Mouse (Mus musculus) forebrain, embryonic 16.5 days (tissue): ENCODE measurements around the gene Tmem266. TPM values are rescaled to one million over a fixed set of nuclear protein-coding genes. Genes with fewer than 3 reads are reported as not detected.

Experiments used
- ATAC-seq: fragments of 200-750 bp; cut with Nextera tagmentation; 2 replicates; pipeline ENCODE4 v1.8.0; 2017; ENCODE audit warnings: mild to moderate bottlenecking, moderate library complexity
- H3K27ac ChIP-seq: fragments of 300-500 bp; sonication (generic); 2 replicates; pipeline ENCODE4 v1.5.1; 2014; ENCODE audit warnings: low read length, control low read depth
- H3K27me3 ChIP-seq: fragments of 300-500 bp; sonication (generic); replicated peaks from 2 replicates; pipeline ENCODE4 v1.6.1; 2014; ENCODE audit warnings: low read length; ENCODE audit not compliant: control insufficient read depth, insufficient read depth
- H3K36me3 ChIP-seq: fragments of 300-500 bp; sonication (generic); 2 replicates; pipeline ENCODE4 v1.6.1; 2014; ENCODE audit not compliant: control insufficient read depth, insufficient read depth
- H3K4me1 ChIP-seq: fragments of 300-500 bp; sonication (generic); replicated peaks from 2 replicates; pipeline ENCODE4 v1.6.1; 2014; ENCODE audit warnings: low read length; ENCODE audit not compliant: control insufficient read depth, insufficient read depth
- H3K4me2 ChIP-seq: fragments of 300-500 bp; sonication (generic); 2 replicates; pipeline ENCODE4 v1.6.1; 2014; ENCODE audit warnings: mild to moderate bottlenecking, low read length, control low read depth
- H3K4me3 ChIP-seq: fragments of 300-500 bp; sonication (generic); replicated peaks from 2 replicates; pipeline ENCODE4 v1.5.1; 2014; ENCODE audit warnings: mild to moderate bottlenecking, low read length, control low read depth
- H3K9ac ChIP-seq: fragments of 300-500 bp; sonication (generic); replicated peaks from 2 replicates; pipeline ENCODE4 v1.6.1; 2014; ENCODE audit warnings: low read depth, low read length, control low read depth
- H3K9me3 ChIP-seq: fragments of 300-500 bp; sonication (generic); 2 replicates; pipeline ENCODE4 v1.6.1; 2016; ENCODE audit warnings: low read length; ENCODE audit not compliant: control insufficient read depth
- WGBS: fragments of 180-500 bp; shearing (Covaris S2); extraction: QIAGEN DNeasy Blood & Tissue Kit; methylation state at CpG from one replicate; pipeline ENCODE4 v1.1.7; 2014; 5-methylcytosine and 5-hydroxymethylcytosine counted together
- polyA plus RNA-seq: library from polyadenylated mRNA; unstranded; fragments of >200 nt; fragmentation: Nextera tagmentation; extraction: Ambion mirVana; gene quantifications from 2 replicates; pipeline ENCODE4 v1.2.1, GENCODE M21; 2015

The Tmem266 gene
- polyA plus RNA-seq, 1 experiment from 2014 or later, result 3.0 TPM

DNA sequence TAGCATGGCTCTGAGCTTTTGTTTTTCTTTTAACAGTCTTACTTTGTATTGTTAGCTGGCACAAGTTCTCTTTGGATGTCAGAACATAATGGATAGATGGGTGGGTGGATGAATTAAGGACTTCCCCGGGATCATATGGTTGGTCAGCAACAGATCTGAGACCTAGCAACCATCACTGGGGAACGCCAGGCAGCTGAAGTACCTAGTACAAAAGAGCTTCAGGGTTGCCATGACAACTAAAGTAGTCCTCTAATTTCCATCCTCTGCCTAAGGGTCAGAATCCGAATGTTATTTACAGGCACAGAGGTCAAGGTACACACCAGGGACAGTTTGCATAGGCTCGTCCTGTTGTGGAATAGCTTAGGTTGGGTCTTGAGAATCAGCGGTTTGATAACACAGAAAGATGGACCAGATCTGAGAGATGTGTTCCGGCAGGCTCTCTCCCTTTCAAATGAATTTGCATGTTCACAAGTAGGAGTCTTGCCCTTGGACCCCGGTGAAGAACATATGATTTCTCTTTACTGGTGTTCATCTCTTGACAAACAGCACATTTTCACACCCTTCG, 28.6 kb downstream of the Tmem266 start:
- WGBS, result 39% methylated on average over 8 of the region's 8 CpGs
- no peak overlapping the region for H3K9ac ChIP-seq
- H3K27me3 ChIP-seq, result no peaks in the 10 kb centered on the region
- H3K9me3 ChIP-seq, result no peaks in the 10 kb centered on the region
- no peak overlapping the region for H3K4me2 ChIP-seq
- no peaks in the 10 kb centered on the region for H3K36me3 ChIP-seq
- H3K4me3 ChIP-seq, result no peak overlapping the region
- peak; percentile 40; the same call in 1 of the 2 replicates for ATAC-seq
- H3K4me1 ChIP-seq, result peaks cover 4% of the 10 kb centered on the region; the same call in 1 of the 2 replicates
- H3K27ac ChIP-seq, result no peak overlapping the region

DNA sequence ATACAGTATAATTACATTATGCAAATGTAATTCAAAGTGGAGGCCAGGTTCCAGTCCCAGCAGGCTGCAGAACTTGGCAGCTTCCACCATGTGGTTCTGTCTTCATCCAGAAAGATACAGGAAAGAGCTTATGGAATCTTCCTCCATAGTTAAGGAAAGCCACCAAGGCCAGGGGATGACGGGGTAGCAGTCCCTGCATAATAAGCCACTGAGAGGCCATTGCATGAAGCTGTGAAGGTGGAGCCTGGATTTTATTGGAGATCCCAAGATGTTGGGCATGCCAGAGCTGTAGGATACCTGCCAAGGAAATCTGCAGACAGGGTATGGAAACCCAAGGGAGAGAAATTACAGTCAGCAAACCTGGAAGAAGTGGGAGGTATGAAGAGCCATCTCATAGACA, 30.5 kb downstream of the Tmem266 start:
- H3K9ac ChIP-seq, result no peak overlapping the region
- no peak overlapping the region for H3K4me2 ChIP-seq
- no peaks in the 10 kb centered on the region for H3K27me3 ChIP-seq
- WGBS, result 65% methylated on average over 1 of the region's 1 CpGs
- H3K4me1 ChIP-seq, result peaks cover 4% of the 10 kb centered on the region; the same call in 1 of the 2 replicates
- no peak overlapping the region; the same call in 1 of the 2 replicates for H3K27ac ChIP-seq
- H3K4me3 ChIP-seq, result no peak overlapping the region
- H3K9me3 ChIP-seq, result no peaks in the 10 kb centered on the region
- no peaks in the 10 kb centered on the region for H3K36me3 ChIP-seq
- no peak for ATAC-seq

DNA sequence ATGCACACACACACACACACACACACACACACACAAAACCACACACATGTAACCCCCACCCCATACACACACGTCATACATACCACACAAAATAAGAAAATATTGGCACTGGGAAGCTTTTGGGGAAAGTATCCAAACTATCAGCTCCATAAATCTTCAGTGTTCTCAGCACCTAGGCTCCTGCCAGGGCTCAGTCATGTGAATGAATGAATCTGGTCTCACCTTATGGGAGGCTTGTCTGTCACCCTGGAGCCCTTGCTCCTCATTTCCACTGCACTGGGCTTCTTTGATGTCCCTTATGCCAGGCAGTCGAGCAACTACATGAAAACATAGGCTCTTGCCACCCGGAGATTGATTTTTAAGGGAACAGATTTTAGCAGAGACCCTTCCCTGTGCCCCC, 33.7 kb downstream of the Tmem266 start:
- Histone ChIP-seq H3K27ac (no peak overlapping the region), H3K9ac (no peak overlapping the region), H3K9me3 (no peaks in the 10 kb centered on the region), H3K36me3 (no peaks in the 10 kb centered on the region), H3K4me2 (no peak overlapping the region), H3K27me3 (no peaks in the 10 kb centered on the region), H3K4me1 (peaks cover under 1% of the 10 kb centered on the region; the same call in 1 of the 2 replicates), H3K4me3 (no peak overlapping the region)
- no peak for ATAC-seq
- WGBS, result 85% methylated on average over 3 of the region's 3 CpGs

DNA sequence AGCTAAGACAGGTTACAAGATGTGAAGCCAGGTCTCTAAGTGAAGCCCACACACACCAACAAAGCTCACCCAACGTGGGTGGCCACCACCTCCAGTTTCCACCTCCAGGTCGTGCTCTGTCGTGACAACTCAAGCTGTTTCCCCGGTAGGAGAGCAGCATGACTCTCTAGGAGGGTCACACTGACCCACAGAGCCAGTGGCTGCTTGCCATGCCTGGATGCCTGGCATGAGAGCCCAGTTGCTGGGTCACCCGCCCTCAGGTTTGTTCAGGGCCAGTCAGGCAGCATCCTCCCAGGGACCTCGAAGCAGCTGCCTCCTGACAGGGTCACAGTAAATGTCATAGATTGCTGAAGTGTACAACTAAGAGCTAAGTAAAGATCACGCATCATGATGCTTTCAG, 34.1 kb downstream of the Tmem266 start:
- Histone ChIP-seq H3K27ac (no peak overlapping the region), H3K9ac (no peak overlapping the region), H3K4me2 (no peak overlapping the region), H3K4me1 (no peaks in the 10 kb centered on the region), H3K27me3 (no peaks in the 10 kb centered on the region), H3K4me3 (no peak overlapping the region), H3K9me3 (no peaks in the 10 kb centered on the region), H3K36me3 (no peaks in the 10 kb centered on the region)
- WGBS, result 67% methylated on average over 7 of the region's 7 CpGs
- no peak for ATAC-seq

DNA sequence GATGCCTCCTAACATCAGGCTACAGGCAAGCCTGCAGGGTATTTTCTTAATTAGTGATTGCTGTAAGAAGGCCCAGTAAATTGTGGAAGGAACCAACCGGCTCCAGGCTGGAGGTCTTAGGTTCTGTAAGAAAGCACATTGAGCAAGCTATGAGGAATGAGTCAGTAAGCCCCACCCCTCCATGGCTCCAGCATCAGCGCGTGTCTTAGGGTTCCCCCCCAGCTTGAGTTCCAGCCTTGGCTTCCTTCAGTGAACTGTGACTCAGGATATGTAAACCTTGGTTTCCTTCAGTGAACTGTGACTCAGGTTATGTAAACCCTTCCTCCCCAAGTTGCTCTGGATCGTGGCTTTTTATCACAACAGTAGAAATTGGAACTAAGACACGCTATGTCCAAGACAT, 35.3 kb downstream of the Tmem266 start:
- no peak for ATAC-seq
- 85% methylated on average over 5 of the region's 5 CpGs for whole genome bisulfite sequencing
- Histone ChIP-seq H3K4me3 (no peak overlapping the region), H3K36me3 (no peaks in the 10 kb centered on the region), H3K27me3 (no peaks in the 10 kb centered on the region), H3K27ac (no peak overlapping the region), H3K4me2 (no peak overlapping the region), H3K9me3 (no peaks in the 10 kb centered on the region), H3K4me1 (no peaks in the 10 kb centered on the region), H3K9ac (no peak overlapping the region)

DNA sequence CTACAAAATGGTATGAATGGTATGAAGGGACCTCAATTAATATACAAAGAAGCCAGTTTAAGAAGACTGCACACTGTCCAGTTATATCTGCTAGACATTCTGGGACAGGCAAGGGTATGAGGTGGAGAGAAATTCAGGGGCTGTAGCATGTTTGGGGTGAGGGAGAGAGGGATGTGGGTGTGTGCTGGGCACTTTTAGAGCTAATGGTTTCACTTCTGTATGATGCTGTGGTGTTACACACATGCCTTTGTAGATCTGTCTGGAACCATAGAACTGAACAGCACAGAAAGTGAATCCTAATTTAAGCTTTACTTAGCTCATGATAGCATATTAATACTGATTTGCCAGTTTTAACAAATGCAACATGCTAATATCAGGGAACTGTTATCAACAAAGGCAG, 37.0 kb downstream of the Tmem266 start:
- ATAC-seq, result no peak
- Histone ChIP-seq H3K36me3 (no peaks in the 10 kb centered on the region), H3K9me3 (no peaks in the 10 kb centered on the region), H3K4me1 (no peaks in the 10 kb centered on the region), H3K4me2 (no peak overlapping the region), H3K27ac (no peak overlapping the region), H3K4me3 (no peak overlapping the region), H3K9ac (no peak overlapping the region), H3K27me3 (no peaks in the 10 kb centered on the region)

DNA sequence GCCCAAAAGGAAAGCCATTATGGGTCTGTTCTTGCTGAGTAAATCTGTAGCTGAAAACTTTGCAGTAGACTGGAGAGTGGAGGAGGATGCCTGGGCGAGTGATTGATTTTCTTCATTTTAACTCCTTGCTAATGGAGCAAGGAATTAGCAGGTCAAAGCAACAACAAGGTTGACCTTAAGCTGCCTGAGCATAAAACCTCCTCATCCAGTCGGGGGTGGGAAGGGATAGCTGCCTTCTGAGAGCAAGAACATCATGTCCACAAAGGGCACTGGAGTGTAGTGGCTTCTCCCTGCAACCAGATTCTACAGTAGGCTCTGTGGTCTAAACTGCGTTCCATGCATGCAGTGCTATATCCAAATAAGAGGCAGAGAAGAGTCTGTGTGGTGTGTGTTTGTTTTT, 41.3 kb downstream of the Tmem266 start:
- Histone ChIP-seq H3K27me3 (no peaks in the 10 kb centered on the region), H3K4me2 (no peak overlapping the region), H3K36me3 (no peaks in the 10 kb centered on the region), H3K4me3 (no peak overlapping the region), H3K27ac (no peak overlapping the region), H3K9me3 (no peaks in the 10 kb centered on the region), H3K4me1 (no peaks in the 10 kb centered on the region), H3K9ac (no peak overlapping the region)
- WGBS, result 64% methylated on average over 3 of the region's 3 CpGs
- no peak for ATAC-seq

DNA sequence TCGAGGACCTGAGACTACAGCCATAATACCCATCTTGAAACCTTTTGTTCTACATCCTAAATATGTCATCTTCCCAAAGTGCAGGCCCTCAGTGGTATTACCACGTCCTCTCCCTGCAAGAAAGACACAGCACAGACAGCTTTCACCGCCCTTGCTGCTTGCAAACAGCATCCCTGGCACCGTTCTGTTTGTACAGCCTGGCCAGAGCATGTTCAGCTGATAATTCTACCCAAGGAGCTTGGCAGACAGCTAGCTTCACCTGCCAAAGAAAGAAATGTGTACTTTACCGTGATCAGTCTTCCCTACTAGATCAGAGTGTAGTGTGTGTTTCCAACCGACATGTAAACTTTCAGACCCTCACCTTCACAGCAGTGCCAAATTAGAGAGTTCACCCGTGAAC, 45.2 kb downstream of the Tmem266 start:
- no peak overlapping the region for H3K9ac ChIP-seq
- no peaks in the 10 kb centered on the region for H3K9me3 ChIP-seq
- WGBS, result 75% methylated on average over 7 of the region's 7 CpGs
- no peak overlapping the region for H3K4me3 ChIP-seq
- H3K36me3 ChIP-seq, result no peaks in the 10 kb centered on the region
- H3K27me3 ChIP-seq, result no peaks in the 10 kb centered on the region
- no peaks in the 10 kb centered on the region for H3K4me1 ChIP-seq
- H3K4me2 ChIP-seq, result no peak overlapping the region
- H3K27ac ChIP-seq, result no peak overlapping the region
- ATAC-seq, result no peak

DNA sequence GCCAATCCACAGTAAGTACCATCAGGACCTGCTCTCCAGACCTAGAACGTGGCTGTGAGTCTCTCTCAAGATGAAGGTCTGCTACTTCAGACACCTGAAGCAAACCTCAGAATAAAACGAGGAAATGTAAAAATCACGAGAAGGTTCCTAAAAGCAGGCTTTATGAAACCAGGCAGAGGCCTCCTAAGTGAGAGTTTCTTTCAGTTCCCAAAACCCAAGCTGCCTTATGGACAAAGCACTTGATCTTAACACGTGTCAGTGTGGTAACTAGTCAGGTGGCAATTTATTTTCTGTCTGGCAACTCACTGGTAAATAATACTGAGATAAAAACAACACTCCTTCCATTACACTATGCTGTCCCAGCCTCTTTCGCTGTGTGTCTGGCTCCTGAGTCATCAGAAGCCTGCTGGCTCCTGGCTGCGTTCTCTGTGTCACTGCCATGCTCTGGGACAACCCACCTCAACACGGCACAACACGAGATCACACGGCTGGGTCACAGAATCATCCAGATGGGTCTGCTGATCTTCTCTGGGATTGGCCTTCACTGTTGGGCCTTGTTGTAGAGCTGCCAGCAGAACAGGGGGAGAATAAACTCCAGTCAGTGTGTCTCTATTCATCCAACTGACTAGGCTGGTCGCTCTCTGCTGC, 51.0 kb downstream of the Tmem266 start:
- Histone ChIP-seq H3K27ac (no peak overlapping the region), H3K4me2 (no peak overlapping the region), H3K4me3 (no peak overlapping the region), H3K4me1 (no peaks in the 10 kb centered on the region), H3K9ac (no peak overlapping the region), H3K36me3 (no peaks in the 10 kb centered on the region), H3K27me3 (no peaks in the 10 kb centered on the region), H3K9me3 (no peaks in the 10 kb centered on the region)
- no peak for ATAC-seq
- WGBS, result 89% methylated on average over 10 of the region's 10 CpGs

DNA sequence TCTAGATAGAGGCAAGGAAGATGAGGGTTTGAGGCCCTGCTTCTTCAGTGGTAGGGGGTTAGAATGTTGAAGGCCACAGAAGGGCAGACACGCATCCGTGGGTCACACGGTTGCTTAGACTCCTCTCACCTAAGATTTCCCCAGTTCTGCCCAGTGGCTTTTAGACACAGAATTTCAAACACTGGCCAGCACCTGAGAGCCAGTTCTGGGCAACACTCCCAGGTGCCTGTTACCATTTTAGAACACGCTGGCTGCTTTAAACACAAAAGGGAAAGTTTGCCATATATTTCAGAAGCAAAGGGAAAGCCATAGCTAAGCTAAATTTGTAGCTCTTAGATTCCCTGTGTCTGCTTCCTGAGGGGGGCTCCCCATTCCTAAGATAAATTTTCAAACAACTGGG, 54.7 kb downstream of the Tmem266 start:
- H3K4me2 ChIP-seq, result no peak overlapping the region
- 89% methylated on average over 4 of the region's 4 CpGs for WGBS
- no peak overlapping the region for H3K4me3 ChIP-seq
- H3K9ac ChIP-seq, result no peak overlapping the region
- no peak for ATAC-seq
- no peaks in the 10 kb centered on the region for H3K9me3 ChIP-seq
- H3K36me3 ChIP-seq, result no peaks in the 10 kb centered on the region
- H3K4me1 ChIP-seq, result no peaks in the 10 kb centered on the region
- no peak overlapping the region for H3K27ac ChIP-seq
- H3K27me3 ChIP-seq, result no peaks in the 10 kb centered on the region
